Mouse (Mus musculus) frontal cortex, postnatal 36 days (tissue): ENCODE data around the gene Tefm.
"Not testable (repeated sequence)": the region's sequence is repeated elsewhere in the genome, so short reads cannot be mapped to it uniquely, and the experiment has no call there.

Experiments
- DNase-seq, 2 experiments: peaks; one replicate each; pipeline ENCODE4 v3.0.0; 2022; ENCODE audit warnings: low spot score in 2 of 2

Tefm gene

GRCm38 (mm10) chr11:80141825-80142521 lies at the start of gene Tefm:
Gene Tefm, minus strand, starts transcription at chr11:80142175.
- peak; percentile 87 to 88 for DNase-seq

GRCm38 (mm10) chr11:80190280-80190679 lies 48.3 kb upstream of the Tefm start:
- DNase-seq = no peak

- not testable (repeated sequence) for DNase-seq
These were observed 43.5 kb upstream of the Tefm start for GRCm38 (mm10) chr11:80185441-80185976.

- no peak for DNase-seq
These were observed 42.6 kb upstream of the Tefm start for GRCm38 (mm10) chr11:80184531-80185071.

GRCm38 (mm10) chr11:80183705-80184255 lies 41.8 kb upstream of the Tefm start, which contains the start of gene Rnf135:
Gene Rnf135, plus strand, starts transcription at chr11:80183851.
- DNase-seq = peak; percentile 72 to 73

GRCm38 (mm10) chr11:80183054-80183704 lies 41.2 kb upstream of the Tefm start:
- not testable (repeated sequence) for DNase-seq

GRCm38 (mm10) chr11:80181021-80181749 lies 39.2 kb upstream of the Tefm start:
- DNase-seq = no peak

GRCm38 (mm10) chr11:80178316-80178715 lies 36.3 kb upstream of the Tefm start:
- DNase-seq = no peak

- DNase-seq = no peak
These were observed 35.2 kb upstream of the Tefm start for GRCm38 (mm10) chr11:80176911-80177895.

- no peak for DNase-seq
These were observed 32.1 kb upstream of the Tefm start for GRCm38 (mm10) chr11:80173963-80174670.

- DNase-seq = no peak
These were observed 29.9 kb upstream of the Tefm start for GRCm38 (mm10) chr11:80171884-80172283.

- DNase-seq = no peak
These were observed 28.4 kb upstream of the Tefm start for GRCm38 (mm10) chr11:80170351-80170750.

- no peak for DNase-seq
These were observed 27.7 kb upstream of the Tefm start for GRCm38 (mm10) chr11:80169629-80170028.

GRCm38 (mm10) chr11:80168611-80169249 lies 26.8 kb upstream of the Tefm start:
- DNase-seq = no peak

GRCm38 (mm10) chr11:80168121-80168520 lies 26.1 kb upstream of the Tefm start:
- no peak for DNase-seq

GRCm38 (mm10) chr11:80164224-80164623 lies 22.2 kb upstream of the Tefm start:
- DNase-seq = no peak

GRCm38 (mm10) chr11:80163362-80164116 lies 21.6 kb upstream of the Tefm start:
- DNase-seq = no peak

GRCm38 (mm10) chr11:80161041-80161440 lies 19.1 kb upstream of the Tefm start:
- DNase-seq = no peak

- DNase-seq = no peak
These were observed 17.0 kb upstream of the Tefm start for GRCm38 (mm10) chr11:80159018-80159417.
